Mouse (Mus musculus) CD8-positive naive resting alpha-beta T cell, adult 2 months (primary cell): ENCODE measurements around the gene Pfpl.

Source experiments
- DNase-seq, 2 experiments: peaks; one replicate each; pipeline ENCODE4 v3.0.0; 2022; ENCODE audit warnings: low read depth in 2 of 2, low spot score in 2 of 2

Pfpl gene

DNA sequence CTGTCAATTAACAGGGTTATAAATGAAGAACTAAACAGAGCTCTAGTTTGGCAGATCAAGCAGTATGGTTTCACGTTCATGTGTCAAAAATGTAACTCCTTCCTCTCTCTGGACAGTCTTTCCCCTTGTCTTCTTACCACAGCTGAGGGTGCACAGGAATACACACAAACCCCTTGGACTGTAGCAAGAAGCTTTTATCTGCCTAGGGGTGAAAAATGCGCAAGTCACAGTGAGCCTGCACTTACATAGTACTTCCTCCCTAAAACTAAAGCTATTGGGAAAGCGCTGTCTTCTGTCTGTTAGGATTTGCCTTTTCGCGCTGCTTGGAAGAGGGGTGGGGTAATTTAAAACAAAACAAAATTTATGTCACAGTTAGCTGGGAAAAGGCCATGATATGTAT lies 36.4 kb downstream of the Pfpl start:
- DNase-seq = no peak

DNA sequence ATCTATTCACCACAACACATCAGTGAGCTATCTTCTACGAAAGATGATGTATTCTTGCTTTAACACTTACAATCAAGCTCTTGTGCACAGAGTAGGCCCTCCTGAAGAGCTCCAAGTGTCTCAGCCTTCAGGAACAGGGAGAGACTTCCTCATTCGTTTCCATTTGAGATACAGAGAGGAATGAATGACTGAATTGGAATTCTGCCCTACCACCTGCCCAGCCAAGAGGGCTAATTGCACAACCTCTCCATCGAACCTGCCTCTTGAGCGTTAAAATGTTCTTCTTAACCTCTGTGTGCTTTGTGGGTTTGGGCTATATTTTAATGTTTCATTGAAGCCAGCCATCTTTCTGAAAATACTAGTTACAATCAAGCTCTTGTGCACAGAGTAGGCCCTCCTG lies 37.0 kb downstream of the Pfpl start:
- DNase-seq = no peak

DNA sequence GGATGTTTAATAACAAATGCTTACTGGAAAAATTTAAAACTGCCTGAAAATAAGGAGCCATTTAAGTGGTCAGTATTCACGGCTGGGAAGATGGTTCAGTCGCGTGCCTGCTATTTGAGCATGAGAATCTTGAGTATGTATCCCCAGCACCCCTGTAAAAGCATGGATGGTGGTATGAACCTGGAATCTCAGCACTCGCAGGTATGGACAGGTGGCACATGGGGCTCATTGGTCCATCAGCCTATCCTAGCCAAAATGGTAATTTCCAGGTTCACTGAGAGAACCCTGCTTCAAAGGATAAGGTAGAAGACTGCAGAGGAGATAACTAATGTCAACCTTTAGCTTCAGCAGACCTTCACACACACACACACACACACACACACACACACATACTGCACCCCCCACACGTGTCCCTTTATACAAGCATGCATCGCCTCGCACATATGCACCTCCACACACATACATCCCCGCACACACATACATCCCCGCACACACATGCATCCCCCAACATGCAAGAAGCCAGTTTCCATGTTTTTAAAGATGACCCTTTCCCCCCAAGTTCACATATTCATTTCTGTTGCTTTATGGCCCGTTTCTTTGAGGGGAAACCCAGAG lies 37.9 kb downstream of the Pfpl start:
- DNase-seq = no peak

DNA sequence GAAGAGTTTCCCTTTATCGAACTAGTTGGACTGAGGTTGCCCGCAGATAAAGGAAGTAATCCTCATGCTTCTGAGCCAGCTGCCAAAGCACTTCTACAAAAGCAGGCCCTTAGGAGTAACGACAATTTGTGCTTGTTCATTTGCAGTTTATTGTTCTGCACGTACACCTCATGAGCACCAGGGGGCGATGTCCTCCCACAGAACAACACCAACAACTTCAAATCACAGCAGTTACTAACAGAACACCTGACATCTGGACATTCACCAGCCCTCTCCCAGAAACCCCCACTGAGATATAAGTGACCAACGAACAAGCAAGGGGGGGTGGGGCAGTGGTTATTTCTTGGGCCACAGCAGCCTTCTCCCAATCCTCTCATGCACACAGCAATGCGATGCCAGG lies 38.5 kb downstream of the Pfpl start:
- DNase-seq = peak; percentile 49 to 62

DNA sequence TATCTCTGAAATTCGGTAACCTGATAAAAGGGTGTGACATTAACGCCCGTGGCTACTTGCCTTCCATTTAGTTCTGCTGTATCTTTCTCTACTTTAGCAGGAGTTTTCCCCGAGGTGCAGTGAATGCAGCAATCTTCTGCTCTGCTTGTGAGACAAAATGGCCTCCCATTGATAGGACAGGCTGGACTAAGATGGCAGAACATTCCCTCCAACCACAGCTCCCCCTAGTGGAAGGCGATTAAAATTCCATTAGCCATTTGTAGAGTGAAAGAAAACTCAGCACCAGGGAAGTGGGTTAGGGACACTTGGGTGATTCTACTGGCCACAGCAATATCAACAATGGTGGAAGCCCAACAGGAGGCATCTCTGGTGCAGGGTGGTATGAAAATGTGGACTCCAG lies 39.7 kb downstream of the Pfpl start:
- peak in 1 of 2 experiments; percentile 54 for DNase-seq

DNA sequence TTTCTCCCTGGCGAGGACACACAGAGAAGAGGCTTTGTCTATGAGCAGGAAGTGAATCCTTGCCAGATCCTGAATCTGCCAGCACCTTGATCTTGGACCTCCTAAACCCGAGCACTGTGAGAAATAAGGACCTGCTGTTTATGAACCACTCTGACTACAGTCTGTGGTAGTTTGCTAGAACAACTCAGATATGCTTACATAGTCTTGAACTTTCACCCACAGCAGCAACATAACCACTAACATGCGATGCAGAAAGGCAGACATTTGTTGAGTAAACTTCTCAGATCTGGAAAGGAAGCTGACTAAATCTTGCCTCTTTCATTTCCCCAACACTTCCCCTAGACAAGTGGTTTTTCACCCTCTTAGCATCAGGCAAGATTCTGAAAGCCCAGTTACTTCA lies 44.2 kb downstream of the Pfpl start:
- peak in 1 of 2 experiments; percentile 43 for DNase-seq

DNA sequence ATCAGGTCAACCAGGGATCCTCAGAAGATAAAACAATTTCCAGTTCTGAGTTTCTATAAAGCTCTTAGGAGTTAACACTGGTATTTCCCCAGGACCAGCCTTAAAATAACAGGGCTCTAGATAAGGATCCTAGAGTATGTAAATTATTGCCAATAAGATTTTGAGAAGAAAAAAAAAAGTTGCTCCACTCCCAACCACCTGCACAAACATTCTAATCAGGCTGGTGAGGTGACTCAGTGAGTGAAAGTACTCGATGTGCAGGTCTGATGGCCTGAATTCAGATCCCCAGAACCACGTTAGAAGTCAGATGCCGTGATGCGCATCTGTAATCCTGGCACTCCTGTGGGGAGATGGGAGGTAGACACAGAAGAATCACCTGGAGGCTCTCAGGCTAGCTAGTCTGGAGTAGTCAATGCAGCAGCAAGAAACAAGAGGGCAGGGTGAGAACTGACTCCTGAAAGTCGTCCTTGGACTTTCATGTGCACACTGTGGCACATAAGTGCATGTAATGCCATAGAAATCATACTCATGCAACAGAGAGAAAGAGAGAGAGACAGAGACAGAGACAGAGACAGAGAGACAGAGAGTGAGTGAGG lies 44.8 kb downstream of the Pfpl start:
- DNase-seq = no peak

DNA sequence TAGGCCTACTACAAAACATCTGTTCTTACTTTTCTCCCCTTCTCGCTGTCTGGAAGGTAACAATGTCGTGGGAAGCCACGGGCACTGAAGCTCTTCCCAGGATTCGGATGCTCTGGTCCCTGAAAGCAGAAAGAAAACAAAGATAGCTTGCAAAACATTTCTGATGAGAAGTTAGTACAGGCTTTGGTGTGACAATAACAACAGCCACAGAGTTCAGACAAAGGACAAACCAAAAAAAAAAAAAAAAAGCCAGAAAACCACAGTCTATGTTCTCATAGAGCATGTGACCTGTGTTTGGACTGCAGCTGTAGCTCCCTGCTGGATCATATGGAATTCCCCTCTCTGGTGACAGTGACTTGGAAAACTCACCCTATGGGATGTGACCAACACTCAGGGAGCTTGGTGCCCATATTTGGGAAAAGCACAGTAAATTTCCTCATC lies 45.5 kb downstream of the Pfpl start:
- DNase-seq = peak; percentile 53 to 75

DNA sequence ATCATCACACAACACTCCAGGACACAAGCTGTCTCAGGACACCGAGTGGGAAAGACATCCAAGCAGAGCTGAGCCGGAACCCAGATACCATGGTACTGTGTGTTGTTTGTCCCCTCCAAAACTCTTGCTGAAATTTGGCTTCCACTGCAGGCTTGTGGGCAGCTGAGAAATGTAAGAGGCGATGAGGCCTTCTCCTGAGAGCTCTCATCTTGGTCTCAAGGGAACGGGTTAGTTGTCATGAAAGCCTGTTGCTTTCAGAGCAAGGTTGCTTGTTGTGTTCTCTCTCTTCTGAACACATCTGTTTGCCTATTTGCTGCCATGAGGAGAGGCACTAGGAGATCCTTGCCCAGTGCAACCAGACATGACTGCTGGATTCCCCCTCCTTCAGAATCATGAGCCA lies 46.2 kb downstream of the Pfpl start:
- DNase-seq = no peak

DNA sequence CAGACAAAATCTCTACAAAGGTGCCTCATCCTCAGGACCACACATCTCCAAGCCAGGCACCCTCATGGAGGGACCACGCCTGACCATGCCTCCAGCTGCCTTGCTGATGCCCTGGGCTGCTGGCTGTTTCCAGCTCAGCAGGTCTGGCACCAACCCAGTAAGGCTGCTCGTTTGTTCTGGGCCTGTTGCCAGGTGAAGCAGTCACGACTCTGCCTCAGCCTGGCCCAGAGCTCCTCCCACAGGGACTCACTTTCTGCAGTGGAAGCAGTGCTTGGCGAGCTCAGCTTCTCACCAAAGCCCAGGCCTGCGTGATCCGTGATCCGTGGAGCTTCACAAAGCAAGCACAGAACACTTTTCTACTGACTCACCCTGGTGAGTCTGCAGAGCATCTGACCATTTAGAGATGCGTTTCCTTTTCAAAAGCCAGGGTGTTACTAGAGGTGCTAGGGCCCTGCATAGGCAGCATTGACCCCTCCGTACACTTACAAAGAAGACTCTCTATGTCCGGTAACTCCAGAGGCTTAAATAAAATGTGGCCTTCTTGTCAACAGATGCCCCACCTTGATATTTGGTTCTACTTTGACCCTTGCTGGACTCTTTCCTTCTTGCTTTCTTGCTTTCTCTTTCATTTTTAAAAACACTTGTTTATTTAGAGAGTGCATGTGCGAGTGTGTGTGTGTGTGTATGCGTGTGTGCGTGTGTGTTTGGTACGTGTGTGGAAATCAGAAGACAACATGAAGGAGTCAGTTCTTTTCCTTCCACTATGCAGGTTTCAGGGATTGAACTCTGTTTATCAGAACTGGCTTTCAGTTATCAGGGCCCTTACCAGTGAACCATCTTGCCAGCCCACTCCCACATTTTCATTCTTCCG lies 47.9 kb downstream of the Pfpl start:
- peak; percentile 52 to 60 for DNase-seq

DNA sequence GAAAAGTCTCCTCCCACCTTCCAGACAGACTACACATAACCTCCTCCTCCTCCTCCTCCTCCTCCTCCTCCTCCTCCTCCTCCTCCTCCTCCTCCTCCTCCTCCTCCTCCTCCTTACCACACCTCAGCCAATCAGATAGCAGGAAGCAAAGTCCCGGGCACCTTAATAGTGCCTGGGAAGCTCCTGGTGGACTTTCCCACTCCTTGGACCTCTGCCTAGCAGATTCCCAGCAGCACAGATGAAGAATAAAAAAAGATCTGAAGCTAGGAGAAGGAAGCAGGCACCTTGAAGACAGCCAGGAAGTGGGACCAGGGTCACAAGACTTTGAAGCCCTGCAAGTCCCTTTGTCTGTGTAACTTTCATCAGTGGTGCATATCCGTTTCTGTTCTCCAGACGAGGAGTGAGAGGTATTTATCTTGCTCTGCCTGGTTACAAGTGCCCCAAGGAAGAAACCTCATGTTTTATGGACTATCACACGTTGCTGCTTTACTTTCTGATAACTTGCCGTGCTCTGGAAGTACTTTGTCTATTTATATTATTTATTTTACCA lies 49.1 kb downstream of the Pfpl start:
- DNase-seq = peak; percentile 43 to 66

DNA sequence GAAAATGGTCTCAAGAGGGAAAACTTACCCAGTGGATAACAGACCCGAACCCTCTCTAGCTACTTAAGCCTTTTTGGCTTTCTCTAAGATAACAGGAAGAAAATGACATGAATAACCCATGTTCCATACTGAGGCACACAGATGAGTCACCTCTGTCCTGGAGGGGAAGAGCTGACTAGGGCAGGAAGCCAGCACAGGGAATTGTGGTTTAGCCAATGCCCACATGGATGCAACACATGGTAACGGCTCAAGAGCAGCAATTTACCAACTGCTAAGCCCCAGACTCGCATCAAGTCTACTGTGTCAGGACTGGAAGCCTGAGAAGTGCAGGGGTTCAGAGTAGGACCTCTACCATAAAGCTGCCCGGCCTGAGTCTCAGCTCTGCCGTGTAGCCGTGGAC lies 50.7 kb downstream of the Pfpl start:
- no peak for DNase-seq
